Mouse (Mus musculus) spleen, embryonic (tissue): ENCODE results near the gene Cuta.

Source experiments
- CTCF ChIA-PET: fragments of 350-600 bp; sonication (Branson Sonifier 250); formaldehyde crosslinking; loops from one replicate; lab custom pipeline; 2022; lab: Charles Lee

Gene Cuta

GRCm38 (mm10) chr17:26939178-26939972 lies at the start of gene Cuta:
Gene Cuta, minus strand, starts transcription at chr17:26939569.
- CTCF ChIA-PET = interaction anchor here (0.7 to 0.8 kb wide), 3 partner anchors 10 to 1647 kb away, joined by 4 to 10 read pairs (median 9); no protein-coding TSS in a partner anchor

- CTCF ChIA-PET = no interaction called here
Observed at GRCm38 (mm10) chr17:26985503-26986179, 46.3 kb upstream of the Cuta start.

DNA sequence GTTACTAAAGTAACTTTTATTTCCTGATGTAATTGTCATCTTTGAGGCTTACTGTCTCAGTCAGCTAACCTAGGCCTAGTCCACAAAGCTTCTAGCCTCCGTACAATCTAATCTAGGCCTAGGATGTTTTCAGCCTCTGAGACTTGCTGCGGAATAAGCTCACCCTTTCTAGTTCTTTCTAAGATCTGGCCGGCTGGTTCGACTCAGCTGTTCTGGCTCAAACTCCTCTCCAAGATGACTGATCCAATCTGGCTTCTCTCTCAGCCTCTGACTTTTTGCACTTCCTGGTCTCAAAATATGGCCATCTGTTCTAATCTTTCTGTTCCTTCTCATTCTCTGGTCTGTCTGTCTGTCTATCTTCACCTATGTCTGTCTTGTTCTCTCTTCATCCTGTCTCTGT lies 44.0 kb upstream of the Cuta start:
- CTCF ChIA-PET = no interaction called here

- CTCF ChIA-PET = interaction anchor here (1.7 kb wide), 1 partner anchor 8 kb away, joined by 8 read pairs; the partner anchor contains the start of gene Zbtb9
Observed at GRCm38 (mm10) chr17:26981050-26981449, 41.7 kb upstream of the Cuta start.

- CTCF ChIA-PET = no interaction called here
Observed at GRCm38 (mm10) chr17:26979426-26979825, 40.1 kb upstream of the Cuta start.

- CTCF ChIA-PET = interaction anchor here (0.7 kb wide), 1 partner anchor 174 kb away, joined by 7 read pairs; no protein-coding TSS in a partner anchor
Observed at GRCm38 (mm10) chr17:26977354-26977753, 38.0 kb upstream of the Cuta start.

DNA sequence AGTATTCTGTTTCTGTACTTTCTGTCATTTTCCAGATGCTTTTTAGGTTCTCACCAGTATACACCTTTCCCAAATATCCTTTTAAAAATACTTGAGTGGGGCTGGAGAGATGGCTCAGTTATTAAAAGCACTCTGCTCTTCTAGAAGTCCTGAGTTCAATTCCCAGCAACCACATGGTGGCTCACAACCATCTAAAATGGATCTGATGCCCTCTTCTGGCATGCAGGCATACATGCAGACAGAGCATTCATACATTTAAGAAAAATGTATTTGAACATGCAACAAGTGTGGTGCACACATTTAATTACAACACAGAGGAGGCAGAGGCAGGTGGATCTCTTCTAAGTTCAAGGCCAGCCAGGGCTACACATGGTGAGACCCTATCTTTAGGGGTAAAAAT lies 36.0 kb upstream of the Cuta start:
- CTCF ChIA-PET = no interaction called here

- CTCF ChIA-PET = no interaction called here
Observed at GRCm38 (mm10) chr17:26974547-26974946, 35.2 kb upstream of the Cuta start.

- CTCF ChIA-PET = interaction anchor here (0.7 to 1.2 kb wide), 2 partner anchors 9 to 56 kb away, joined by 3 to 8 read pairs; partner anchors contain the start of gene Bak1
Observed at GRCm38 (mm10) chr17:26972703-26973574, 33.6 kb upstream of the Cuta start, which contains the start of gene Zbtb9. Gene Zbtb9, plus strand, starts transcription at chr17:26973167.

DNA sequence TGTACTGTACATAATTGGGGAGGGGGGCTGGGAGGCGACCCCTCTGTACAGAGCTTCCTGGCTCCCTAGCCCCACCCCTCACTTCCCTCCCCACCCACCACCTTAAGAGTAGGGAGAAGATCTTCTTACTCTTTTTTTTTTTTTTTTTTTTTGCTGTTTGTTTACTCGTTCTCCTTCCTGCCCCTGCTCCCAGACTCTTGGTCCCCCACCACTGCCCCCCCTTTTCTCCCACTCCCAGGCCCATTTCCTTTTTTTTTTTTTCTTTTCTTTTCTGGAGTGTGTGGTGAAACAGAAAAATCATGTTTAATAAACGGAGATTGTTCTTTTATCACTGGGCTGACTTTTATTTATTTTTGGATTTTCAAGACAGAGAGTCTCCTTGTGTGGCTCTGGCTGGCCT lies 32.7 kb upstream of the Cuta start:
- CTCF ChIA-PET = interaction anchor here (0.6 kb wide), 1 partner anchor 26 kb away, joined by 5 read pairs; no protein-coding TSS in a partner anchor

- CTCF ChIA-PET = interaction anchor here (0.6 to 0.7 kb wide), 2 partner anchors 25 to 26 kb away, joined by 5 to 13 read pairs; no protein-coding TSS in a partner anchor
Observed at GRCm38 (mm10) chr17:26971247-26971905, 32.0 kb upstream of the Cuta start.

GRCm38 (mm10) chr17:26970221-26970620 lies 30.9 kb upstream of the Cuta start:
- CTCF ChIA-PET = interaction anchor here (0.6 kb wide), 1 partner anchor 982 kb away, joined by 4 read pairs; no protein-coding TSS in a partner anchor

DNA sequence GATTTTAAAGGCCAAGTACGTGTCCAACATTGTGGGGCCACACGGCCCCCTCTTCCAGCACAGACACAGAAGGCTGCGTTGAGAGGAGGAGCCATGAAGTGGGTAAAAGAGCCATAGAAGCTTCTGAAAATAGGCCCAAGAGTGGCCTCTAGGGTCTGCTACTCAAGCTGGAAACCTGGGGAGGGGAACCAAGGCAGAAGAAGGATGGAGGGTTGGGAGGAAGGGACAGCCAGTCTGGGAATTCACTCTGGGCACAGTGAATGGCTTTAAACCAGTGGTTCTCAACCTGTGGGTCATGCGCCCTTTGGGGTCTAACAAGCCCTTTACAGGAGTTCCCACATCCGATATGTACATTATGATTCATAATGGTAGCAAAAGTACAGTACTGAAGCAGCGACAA lies 29.9 kb upstream of the Cuta start:
- CTCF ChIA-PET = no interaction called here

DNA sequence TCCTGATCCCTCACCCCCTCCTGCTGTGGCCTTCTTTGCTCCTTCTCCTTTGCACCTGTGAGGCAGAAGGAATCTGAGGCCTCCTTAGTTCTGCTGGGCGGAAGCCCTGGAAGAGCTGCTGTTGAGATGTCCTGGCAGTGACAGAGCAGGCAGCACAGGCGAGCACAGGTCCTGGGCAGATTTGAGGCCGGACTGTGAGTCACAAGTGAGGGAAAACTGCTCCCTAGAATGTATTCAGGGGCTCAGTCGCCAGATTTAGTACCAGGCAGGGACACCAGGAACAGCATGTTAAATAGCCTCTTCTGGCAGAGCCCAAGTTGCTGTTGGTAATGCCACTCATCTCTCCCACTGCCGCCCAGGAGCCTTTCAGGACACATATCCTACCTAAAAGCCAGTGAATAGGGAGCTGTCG lies 28.8 kb upstream of the Cuta start:
- CTCF ChIA-PET = no interaction called here

GRCm38 (mm10) chr17:26967477-26967876 lies 28.1 kb upstream of the Cuta start:
- CTCF ChIA-PET = no interaction called here

DNA sequence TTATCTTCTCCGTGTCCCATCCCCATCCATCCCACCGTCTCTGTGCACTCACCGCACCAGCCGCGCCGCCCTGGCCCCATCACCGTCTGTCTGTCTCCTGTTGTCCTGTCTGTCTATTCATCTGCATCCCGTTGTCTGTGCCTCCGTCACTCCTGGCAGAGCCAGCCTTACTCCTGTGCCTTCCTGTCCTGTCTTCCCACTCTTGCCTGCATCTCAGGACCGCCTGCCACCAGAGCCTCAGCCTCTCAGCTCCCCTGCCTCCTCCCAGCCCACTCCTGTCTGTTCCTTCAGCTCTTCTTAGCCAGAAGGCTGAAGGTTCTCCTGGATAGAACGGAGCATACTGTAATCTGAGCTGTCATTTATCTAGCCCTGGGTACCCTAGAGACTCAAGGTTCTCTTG lies 27.6 kb upstream of the Cuta start:
- CTCF ChIA-PET = no interaction called here

GRCm38 (mm10) chr17:26961572-26962240 lies 22.3 kb upstream of the Cuta start:
- CTCF ChIA-PET = no interaction called here

GRCm38 (mm10) chr17:26959815-26960214 lies 20.4 kb upstream of the Cuta start:
- CTCF ChIA-PET = no interaction called here

- CTCF ChIA-PET = no interaction called here
Observed at GRCm38 (mm10) chr17:26958880-26959279, 19.5 kb upstream of the Cuta start.

DNA sequence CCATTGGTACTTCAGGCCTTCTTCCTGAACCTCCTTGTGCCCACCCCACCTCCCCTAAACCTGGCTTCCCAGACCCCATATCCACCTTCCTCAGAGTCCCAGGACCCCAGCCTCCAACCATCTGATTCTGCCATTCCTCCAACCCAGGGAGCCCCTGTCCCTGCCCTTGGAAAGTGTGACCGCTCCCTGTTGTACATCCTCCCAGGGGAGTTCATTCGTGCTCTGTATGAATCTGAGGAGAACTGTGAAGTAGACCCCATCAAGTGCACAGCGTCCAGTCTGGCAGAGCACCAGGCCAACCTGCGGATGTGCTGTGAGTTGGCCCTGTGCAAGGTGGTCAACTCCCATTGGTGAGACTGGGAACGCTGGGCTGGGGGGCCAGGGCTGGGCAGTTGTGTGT lies 18.5 kb upstream of the Cuta start:
- CTCF ChIA-PET = no interaction called here
